Mouse (Mus musculus) E14TG2a.4 (cell line): Measurements from ENCODE around the gene Nptxr.

ENCODE experiments used
- CTCF ChIP-seq: conservative IDR thresholded peaks from 2 replicates; pipeline ENCODE4 v1.5.1; 2014; ENCODE audit warnings: low read length
- NANOG ChIP-seq: IDR thresholded peaks from 2 replicates; pipeline ENCODE4 v1.6.1; 2014; ENCODE audit warnings: borderline replicate concordance, low read length, mixed read lengths
- POU5F1 ChIP-seq: IDR thresholded peaks from 2 replicates; pipeline ENCODE4 v1.6.1; 2014; ENCODE audit warnings: low read length, borderline replicate concordance

DNA sequence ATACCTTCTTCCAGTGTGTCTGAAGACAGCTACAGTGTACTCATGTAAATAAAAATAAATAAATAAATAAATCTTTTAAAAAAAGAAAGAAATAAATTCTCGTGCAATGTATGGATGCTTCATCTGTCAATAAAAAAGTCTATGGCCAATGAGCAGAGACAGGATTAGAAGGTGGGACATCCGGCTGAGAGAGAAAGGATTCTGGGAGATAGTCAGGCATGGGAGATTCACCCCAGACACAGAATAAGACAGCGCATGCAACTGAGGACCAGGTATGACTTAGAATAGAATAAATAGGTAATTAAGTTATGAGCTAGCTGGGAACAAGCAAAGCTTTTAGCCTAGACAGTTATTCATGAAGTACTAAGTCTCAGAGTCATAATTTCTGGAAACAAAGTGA, 38.4 kb upstream of the Nptxr start:
- TF ChIP-seq CTCF (no peak), NANOG (no peak), POU5F1 (no peak)
